Mouse (Mus musculus) forebrain, embryonic 10.5 days (tissue): ENCODE measurements around the gene Lce3d. TPM values are rescaled to one million over a fixed set of nuclear protein-coding genes. Genes with fewer than 3 reads are reported as not detected.

Experiments
- polyA plus RNA-seq: library from polyadenylated mRNA; unstranded; fragments of >200 nt; fragmentation: Nextera tagmentation; extraction: Ambion mirVana; gene quantifications from 2 replicates; pipeline ENCODE4 v1.2.1, GENCODE M21; 2016

The Lce3d gene
- polyA plus RNA-seq, 1 experiment from 2014 or later, result not detected

Other genes starting within 250 kb of the Lce3d start
- not detected in 2 replicates for gene Lce1e, start 248.3 kb upstream of the Lce3d start, polyA plus RNA-seq
- gene Lce1f, start 237.0 kb upstream of the Lce3d start, polyA plus RNA-seq, result not detected in 2 replicates
- not detected in 2 replicates for gene Gm38119, start 218.3 kb upstream of the Lce3d start, polyA plus RNA-seq
- not detected in 2 replicates for gene Lce1g, start 205.1 kb upstream of the Lce3d start, polyA plus RNA-seq
- gene Lce1h, start 192.3 kb upstream of the Lce3d start, polyA plus RNA-seq, result not detected in 2 replicates
- gene Lce1i, start 178.5 kb upstream of the Lce3d start, polyA plus RNA-seq, result not detected in 2 replicates
- not detected in 2 replicates for gene Lce1j, start 166.9 kb upstream of the Lce3d start, polyA plus RNA-seq
- not detected in 2 replicates for gene Lce1k, start 149.5 kb upstream of the Lce3d start, polyA plus RNA-seq
- not detected in 2 replicates for gene Kprp, start 130.1 kb upstream of the Lce3d start, polyA plus RNA-seq
- not detected in 2 replicates for gene Lce1l, start 106.1 kb upstream of the Lce3d start, polyA plus RNA-seq
- gene 2310050C09Rik, start 87.2 kb upstream of the Lce3d start, polyA plus RNA-seq, result not detected in 2 replicates
- gene Lce3a, start 31.2 kb upstream of the Lce3d start, polyA plus RNA-seq, result not detected in 2 replicates
- not detected in 2 replicates for gene Lce3b, start 24.4 kb upstream of the Lce3d start, polyA plus RNA-seq
- gene Lce3c, start 12.9 kb upstream of the Lce3d start, polyA plus RNA-seq, result not detected in 2 replicates
- gene Lce3e, start 9.7 kb downstream of the Lce3d start, polyA plus RNA-seq, result not detected in 2 replicates
- gene Lce3f, start 34.8 kb downstream of the Lce3d start, polyA plus RNA-seq, result not detected in 2 replicates
- gene Crct1, start 58.3 kb downstream of the Lce3d start, polyA plus RNA-seq, result 0.31 TPM in 1 of 2 replicates, not detected in the other
- gene Lce1m, start 61.7 kb downstream of the Lce3d start, polyA plus RNA-seq, result not detected in 2 replicates
- gene Gm4858, start 111.4 kb downstream of the Lce3d start, polyA plus RNA-seq, result not detected in 2 replicates
- gene Crnn, start 187.4 kb downstream of the Lce3d start, polyA plus RNA-seq, result not detected in 2 replicates
- gene Flg2, start 239.9 kb downstream of the Lce3d start, polyA plus RNA-seq, result not detected in 2 replicates